In genomic region chr6:53218871-53219286, GRCm38 (mm10) we compare ENCODE assay signal across 14 mouse cellular contexts.
DNase-seq lines count a peak whose midpoint lies in the region; ATAC-seq and TF ChIP-seq lines count a peak whose summit lies in the region.
"Had no signal": no experiment of that assay in that cellular context is flagged by ENCODE, and none has a peak within 500 bp of the region (broad histone marks: within the 10 kb centered on the region; RNA-seq: fewer than 3 reads in every experiment).

No protein-coding gene starts in this region.

- intact Hi-C loops in gastrocnemius, adult 2 months (cut with DNase I) = no loop called here

- no peak overlapping the region for H3K4me2 ChIP-seq in embryonic facial prominence, embryonic 15.5 days (replicated peaks)
- no peak overlapping the region for H3K4me2 ChIP-seq in hindbrain, embryonic 11.5 days (replicated peaks; ENCODE audit: low read depth, low read length)
- H3K4me2 ChIP-seq: hindbrain, embryonic 13.5 days; liver, embryonic 11.5 days; midbrain, embryonic 13.5 days had no signal

- peaks cover 20% of the 10 kb centered on the region for H3K4me1 ChIP-seq in embryonic facial prominence, embryonic 15.5 days
- peaks cover 5% of the 10 kb centered on the region; the same call in 1 of the 2 replicates for H3K4me1 ChIP-seq in hindbrain, embryonic 11.5 days (replicated peaks; ENCODE audit: control insufficient read depth, insufficient read depth, low read length)

- peak overlapping the region; percentile 60; the same call in 1 of the 2 replicates for H3K27ac ChIP-seq in embryonic facial prominence, embryonic 15.5 days (replicated peaks)
- no peak overlapping the region for H3K27ac ChIP-seq in gastrocnemius, adult 2 months
- H3K27ac ChIP-seq in hindbrain, embryonic 11.5 days (ENCODE audit: low read depth, low read length) = no peak overlapping the region
- H3K27ac ChIP-seq: hindbrain, embryonic 13.5 days; midbrain, embryonic 13.5 days had no signal

- H3K9me3 ChIP-seq in embryonic facial prominence, embryonic 15.5 days (replicated peaks) = no peaks in the 10 kb centered on the region
- H3K9me3 ChIP-seq in hindbrain, embryonic 11.5 days (ENCODE audit: control insufficient read depth, low read length) = no peaks in the 10 kb centered on the region
- H3K9me3 ChIP-seq: hindbrain, embryonic 13.5 days; midbrain, embryonic 13.5 days had no signal

- peak; percentile 77 for ATAC-seq in embryonic facial prominence, embryonic 15.5 days (ENCODE audit: insufficient number of reproducible peaks, low FRiP score, low TSS enrichment, low read depth)
- ATAC-seq in hindbrain, embryonic 11.5 days (ENCODE audit: low FRiP score) = no peak
- ATAC-seq: midbrain, embryonic 13.5 days had no signal

- no peaks in the 10 kb centered on the region for H3K27me3 ChIP-seq in embryonic facial prominence, embryonic 15.5 days
- no peaks in the 10 kb centered on the region for H3K27me3 ChIP-seq in hindbrain, embryonic 11.5 days (ENCODE audit: control insufficient read depth, insufficient read depth, low read length)
- H3K27me3 ChIP-seq: CH12.LX; hindbrain, embryonic 13.5 days had no signal

- H3K36me3 ChIP-seq in embryonic facial prominence, embryonic 15.5 days = no peaks in the 10 kb centered on the region
- no peaks in the 10 kb centered on the region for H3K36me3 ChIP-seq in hindbrain, embryonic 11.5 days (ENCODE audit: control insufficient read depth, insufficient read depth, low read length)
- H3K36me3 ChIP-seq: hindbrain, embryonic 13.5 days; midbrain, embryonic 13.5 days had no signal

- no peak overlapping the region for H3K4me3 ChIP-seq in embryonic facial prominence, embryonic 15.5 days (replicated peaks)
- no peak overlapping the region for H3K4me3 ChIP-seq in gastrocnemius, adult 2 months
- H3K4me3 ChIP-seq in hindbrain, embryonic 11.5 days (ENCODE audit: low read depth, low read length) = no peak overlapping the region
- H3K4me3 ChIP-seq: hindbrain, embryonic 13.5 days; midbrain, embryonic 13.5 days had no signal

- WGBS in embryonic facial prominence, embryonic 15.5 days = 31% methylated on average over 10 of the region's 10 CpGs
- WGBS in hindbrain, embryonic 11.5 days = 68% methylated on average over 10 of the region's 10 CpGs

- peak; percentile 7 to 11 for DNase-seq in layer of hippocampus, adult 8-10 months (ENCODE audit: low spot score in 2 of 2)
- DNase-seq in layer of hippocampus, postnatal 10 days (ENCODE audit: low spot score in 2 of 2) = no peak
- peak; percentile 39 for DNase-seq in heart, postnatal 4 days
- peak; percentile 10 to 58 for DNase-seq in lung, postnatal 4 days
- no peak for DNase-seq in gastrocnemius, adult 2 months
- no peak for DNase-seq in hindbrain, embryonic 11.5 days (ENCODE audit: low spot score)
- DNase-seq: adrenal gland, postnatal 10 days; cerebellum, adult 11 months; kidney, adult 18-20 months had no signal

- no peak overlapping the region for H3K9ac ChIP-seq in embryonic facial prominence, embryonic 15.5 days
- H3K9ac ChIP-seq in hindbrain, embryonic 11.5 days (ENCODE audit: low read depth, low read length) = no peak overlapping the region
- H3K9ac ChIP-seq: hindbrain, embryonic 13.5 days; midbrain, embryonic 13.5 days had no signal

- TF ChIP-seq CTCF in gastrocnemius, adult 2 months (IDR thresholded peaks at IDR 0.05) = no peak

Comparison
In these comparisons a context has a peak if more than half of its experiments do, and no peak if none do; other contexts are left out.
1. DNase-seq: peak in layer of hippocampus, adult 8-10 months (2 of 2), heart, postnatal 4 days (single experiment) and lung, postnatal 4 days (2 of 2); none in layer of hippocampus, postnatal 10 days (0 of 2), gastrocnemius, adult 2 months (single experiment) and hindbrain, embryonic 11.5 days (single experiment).